Mouse (Mus musculus): ENCODE measurements at regions not wholly inside any gene's neighbourhood (a gene's known extent, or its start where the extent isn't known, plus 50 kb on each side); places are given as distances from the start of the nearest gene placed in this dataset.

GRCm38 (mm10) chr15:56604266-56604665 lies 873.2 kb downstream of the Slc22a22 start:
- no peak for DNase-seq

- DNase-seq = no peak
These were observed 884.8 kb downstream of the Slc22a22 start for GRCm38 (mm10) chr15:56592656-56593055.

GRCm38 (mm10) chr15:56580745-56581515 lies 896.5 kb downstream of the Slc22a22 start:
- DNase-seq = no peak

GRCm38 (mm10) chr15:56563192-56563591 lies 914.2 kb downstream of the Slc22a22 start:
- no peak for DNase-seq

GRCm38 (mm10) chr15:56562785-56563184 lies 914.6 kb downstream of the Slc22a22 start:
- DNase-seq = no peak

GRCm38 (mm10) chr15:56562143-56562542 lies 915.3 kb downstream of the Slc22a22 start:
- no peak for DNase-seq

GRCm38 (mm10) chr15:56554386-56554785 lies 923.0 kb downstream of the Slc22a22 start:
- DNase-seq = no peak

- DNase-seq = no peak
These were observed 923.6 kb downstream of the Slc22a22 start for GRCm38 (mm10) chr15:56553851-56554250.

GRCm38 (mm10) chr15:56531529-56531928 lies 945.9 kb downstream of the Slc22a22 start:
- DNase-seq = no peak

GRCm38 (mm10) chr15:56518379-56518778 lies 959.0 kb downstream of the Slc22a22 start:
- no peak for DNase-seq

GRCm38 (mm10) chr15:56516095-56516494 lies 961.3 kb downstream of the Slc22a22 start:
- no peak for DNase-seq

GRCm38 (mm10) chr15:56498774-56499173 lies 978.7 kb downstream of the Slc22a22 start:
- no peak for DNase-seq

GRCm38 (mm10) chr15:56497757-56498156 lies 979.7 kb downstream of the Slc22a22 start:
- no peak for DNase-seq

- no peak for DNase-seq
These were observed 981.1 kb downstream of the Slc22a22 start for GRCm38 (mm10) chr15:56496355-56496754.

- no peak for DNase-seq
These were observed 991.5 kb downstream of the Slc22a22 start for GRCm38 (mm10) chr15:56485931-56486330.

GRCm38 (mm10) chr15:56484693-56485092 lies 992.7 kb downstream of the Slc22a22 start:
- DNase-seq = no peak

- DNase-seq = no peak
These were observed 997.7 kb downstream of the Slc22a22 start for GRCm38 (mm10) chr15:56479682-56480081.

- DNase-seq = no peak
These were observed 998.4 kb downstream of the Slc22a22 start for GRCm38 (mm10) chr15:56479015-56479414.

- DNase-seq = no peak
These were observed 1003.7 kb downstream of the Slc22a22 start for GRCm38 (mm10) chr15:56473679-56474078.

- DNase-seq = peak in 1 of 2 experiments; percentile 4
These were observed 1025.5 kb downstream of the Slc22a22 start for GRCm38 (mm10) chr15:56451881-56452280.

- DNase-seq = no peak
These were observed 1029.3 kb downstream of the Slc22a22 start for GRCm38 (mm10) chr15:56448015-56448645.

GRCm38 (mm10) chr15:56440171-56440570 lies 1037.3 kb downstream of the Slc22a22 start:
- DNase-seq = no peak

GRCm38 (mm10) chr15:56438370-56438769 lies 1039.1 kb downstream of the Slc22a22 start:
- no peak for DNase-seq

- DNase-seq = no peak
These were observed 1041.3 kb downstream of the Slc22a22 start for GRCm38 (mm10) chr15:56436131-56436530.

Measured in cerebellum, postnatal 36 days (tissue).